Mouse (Mus musculus) kidney, postnatal 4 days (tissue): ENCODE measurements at regions not wholly inside any gene's neighbourhood (a gene's known extent, or its start where the extent isn't known, plus 50 kb on each side); places are given as distances from the start of the nearest gene placed in this dataset.

ENCODE experiments used
- DNase-seq, 2 experiments: peaks; one replicate each; pipeline ENCODE4 v3.0.0; 2021; ENCODE audit warnings: mixed read lengths in 2 of 2

- DNase-seq: no peak
Observed at GRCm38 (mm10) chr3:134610244-134610643, 218.6 kb upstream of the Tacr3 start.

GRCm38 (mm10) chr3:134611516-134612297 lies 217.1 kb upstream of the Tacr3 start:
- no peak for DNase-seq

- no peak for DNase-seq
Observed at GRCm38 (mm10) chr3:134612298-134612616, 216.6 kb upstream of the Tacr3 start.

GRCm38 (mm10) chr3:134629166-134630134 lies 199.4 kb upstream of the Tacr3 start:
- DNase-seq: peak; percentile 51 to 57

DNA sequence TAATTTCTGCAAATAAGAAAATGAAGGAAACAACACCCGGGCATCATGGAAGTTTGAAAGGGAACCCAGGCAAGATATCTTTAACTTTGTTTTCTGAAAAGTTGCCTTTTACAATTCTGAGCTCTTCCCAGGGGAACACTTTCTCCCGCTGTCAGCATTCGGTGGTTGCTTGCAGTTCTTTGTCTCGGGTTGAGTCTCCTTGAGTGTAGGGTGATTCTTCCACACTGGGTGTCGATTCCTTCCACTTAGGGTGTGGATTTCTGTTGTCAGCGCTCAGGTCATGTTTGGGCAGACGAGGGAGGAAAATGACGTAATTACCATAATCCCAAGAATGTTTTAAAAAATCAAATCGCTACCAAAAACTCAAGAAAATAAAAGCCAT lies 198.7 kb upstream of the Tacr3 start:
- DNase-seq: peak; percentile 7 to 19

DNA sequence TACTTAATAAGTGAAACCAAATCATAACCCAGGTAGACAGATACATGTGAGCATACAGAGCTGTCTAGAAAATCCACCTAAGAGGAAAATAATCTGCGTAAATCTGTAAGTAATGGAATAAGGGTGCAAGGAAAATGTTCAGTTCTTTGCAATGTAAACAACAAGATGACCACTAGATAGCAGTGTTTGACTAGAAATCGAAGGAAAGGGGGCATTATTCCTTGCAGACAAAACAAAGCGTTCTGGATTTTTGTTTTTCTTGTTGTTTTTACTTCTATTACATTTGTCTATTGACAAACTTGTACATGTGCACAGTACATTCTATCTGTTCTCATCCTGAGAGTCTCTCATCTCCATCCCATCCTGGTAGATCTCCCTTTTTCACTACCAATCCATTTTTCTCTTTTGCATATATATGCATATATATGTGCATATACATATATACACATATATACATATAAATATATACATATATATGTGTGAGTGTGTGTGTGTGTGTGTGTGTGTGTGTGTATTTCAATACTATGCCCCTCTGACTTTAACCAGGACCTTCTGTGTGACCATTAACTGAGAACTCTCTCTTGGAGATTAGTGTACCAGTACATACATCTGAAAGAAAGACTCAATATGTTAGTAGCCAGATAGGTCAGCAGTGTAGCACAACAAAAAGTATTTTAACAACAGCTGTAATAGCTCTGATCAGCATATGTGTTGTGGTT lies 179.9 kb upstream of the Tacr3 start:
- no peak for DNase-seq

DNA sequence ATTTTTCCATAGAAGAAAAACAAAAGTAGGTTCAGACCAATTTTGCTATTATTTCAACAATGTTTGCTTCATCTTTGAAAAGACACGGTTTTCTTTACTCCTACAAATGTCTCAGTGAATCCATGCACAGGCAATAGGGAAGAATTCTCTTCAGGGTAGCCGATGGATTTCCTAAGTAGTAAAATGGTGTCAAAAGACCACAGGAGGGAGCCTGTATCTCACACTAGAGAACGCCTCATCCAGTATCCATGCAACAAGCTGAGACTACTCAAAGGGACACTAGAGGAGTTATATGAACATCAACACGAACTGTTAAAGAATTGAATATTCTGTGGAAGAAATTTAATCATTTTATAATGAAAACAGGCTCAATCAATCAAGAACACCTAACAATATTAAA lies 174.8 kb upstream of the Tacr3 start:
- peak; percentile 6 to 31 for DNase-seq

GRCm38 (mm10) chr3:134694893-134695292 lies 133.9 kb upstream of the Tacr3 start:
- DNase-seq: no peak

DNA sequence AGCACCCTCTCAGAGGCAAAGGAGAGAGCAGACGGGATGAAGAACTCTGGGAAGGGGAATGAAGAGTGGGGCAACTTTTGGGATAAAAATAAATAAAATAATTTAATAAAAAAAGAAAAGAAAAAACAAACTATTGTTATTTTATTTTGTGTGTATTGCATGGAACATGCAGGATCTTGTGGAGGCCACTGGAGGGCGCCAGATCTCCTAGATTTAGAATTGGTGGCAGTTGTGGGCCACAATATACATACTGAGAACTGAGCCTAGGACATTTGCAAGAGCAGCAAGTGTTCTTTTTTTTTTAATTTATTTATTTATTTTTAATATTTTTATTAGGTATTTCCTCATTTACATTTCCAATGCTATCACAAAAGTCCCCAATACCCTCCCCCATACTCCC lies 110.2 kb upstream of the Tacr3 start:
- DNase-seq: no peak

GRCm38 (mm10) chr3:134735684-134736083 lies 93.1 kb upstream of the Tacr3 start:
- no peak for DNase-seq

DNA sequence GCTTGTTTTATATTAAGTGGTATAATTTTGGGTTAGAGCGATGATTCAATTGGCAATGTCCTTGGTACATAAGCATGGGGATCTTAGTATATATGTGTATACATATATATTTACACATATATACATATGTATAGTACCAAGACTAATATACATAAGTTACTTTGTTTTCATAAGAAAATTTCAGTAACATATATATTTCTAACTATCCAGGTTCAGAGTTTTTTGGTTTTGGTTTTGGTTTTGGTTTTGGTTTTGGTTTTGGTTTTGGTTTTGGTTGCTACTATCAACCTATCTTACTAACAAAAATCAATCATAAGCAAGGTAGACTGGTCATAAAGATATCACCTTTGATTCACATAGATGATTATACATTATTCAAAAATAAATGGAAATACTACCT lies 67.7 kb upstream of the Tacr3 start:
- DNase-seq: no peak

DNA sequence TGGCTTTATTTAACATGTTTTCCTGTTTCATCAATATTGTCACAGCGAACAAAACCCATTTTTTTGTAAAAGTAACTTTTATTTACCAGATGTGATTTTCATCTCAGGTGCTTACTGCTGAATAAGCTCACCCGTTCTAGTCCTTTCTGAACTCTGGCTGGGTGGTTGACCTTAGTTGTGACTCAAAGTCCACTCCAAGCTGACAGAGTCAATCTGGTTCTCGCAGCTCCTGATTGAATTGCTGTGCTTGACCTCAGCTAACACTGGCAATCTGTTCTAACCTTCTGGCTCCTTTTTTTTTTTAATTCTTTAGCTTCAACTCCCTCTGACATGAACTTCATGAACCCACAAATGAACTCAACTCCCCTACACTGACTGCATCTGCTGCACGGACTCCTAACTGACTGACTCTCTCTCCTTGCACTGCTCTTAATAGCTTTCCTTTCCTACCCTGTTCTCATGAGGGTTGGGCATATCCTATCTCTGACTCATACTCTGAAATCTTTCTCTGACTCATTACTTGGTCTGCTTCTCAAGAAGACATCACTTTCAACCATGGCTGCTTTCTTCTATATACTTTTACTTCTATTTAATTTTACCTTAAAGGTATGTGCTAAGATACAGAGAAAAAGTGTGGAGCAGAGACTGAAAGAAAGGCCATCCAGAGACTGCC lies 65.4 kb upstream of the Tacr3 start:
- no peak for DNase-seq
